ENCODE assay signal across 11 mouse cellular contexts in the genomic region with DNA sequence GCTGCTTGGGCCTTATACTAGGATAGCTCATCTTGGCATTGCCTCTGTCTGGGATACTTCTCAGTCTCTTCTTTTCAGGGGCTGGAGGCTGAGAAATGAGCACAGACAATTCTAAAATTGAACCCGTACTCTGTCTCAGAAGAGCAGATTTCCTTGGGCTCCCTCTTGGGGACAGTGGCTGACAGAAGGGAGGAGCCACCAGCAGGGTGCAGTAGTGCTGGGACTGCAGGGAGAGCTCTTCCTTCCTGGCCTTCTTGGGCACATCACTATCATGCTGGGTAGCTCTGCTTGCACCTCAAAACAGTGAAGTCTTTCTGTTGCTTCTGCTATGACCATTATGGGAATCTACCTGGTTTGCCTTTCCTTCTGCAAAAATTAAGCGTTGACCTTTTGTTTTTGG. TPM values are rescaled to one million over a fixed set of nuclear protein-coding genes. Genes with fewer than 3 reads are reported as not detected.
A peak's percentile ranks its signal among the peaks of the same experiment; 100 is the strongest.
DNase-seq lines count a peak whose midpoint lies in the region; ATAC-seq and TF ChIP-seq lines count a peak whose summit lies in the region.
"Had no signal": no experiment of that assay in that cellular context is flagged by ENCODE, and none has a peak within 500 bp of the region (broad histone marks: within the 10 kb centered on the region; RNA-seq: fewer than 3 reads in every experiment).

No protein-coding gene starts in this region.

- no peaks in the 10 kb centered on the region for H3K36me3 ChIP-seq in hindbrain, embryonic 13.5 days
- H3K36me3 ChIP-seq in hindbrain, embryonic 10.5 days = no peaks in the 10 kb centered on the region
- no peaks in the 10 kb centered on the region for H3K36me3 ChIP-seq in thymus, adult 2 months (ENCODE audit: control insufficient read depth, insufficient read depth, low read length)
- no peaks in the 10 kb centered on the region for H3K36me3 ChIP-seq in liver, embryonic 14.5 days (replicated peaks; ENCODE audit: control insufficient read depth, insufficient read depth, low read depth)

- no peak overlapping the region for H3K4me3 ChIP-seq in hindbrain, embryonic 13.5 days
- no peak overlapping the region for H3K4me3 ChIP-seq in hindbrain, embryonic 10.5 days
- H3K4me3 ChIP-seq in thymus, adult 2 months (ENCODE audit: control insufficient read depth, insufficient read depth, low read length) = no peak overlapping the region
- no peak overlapping the region for H3K4me3 ChIP-seq in liver, embryonic 14.5 days (ENCODE audit: insufficient read depth in 1 of 2, low read depth in 2 of 2, low read length in 2 of 2)

- peak overlapping the region; percentile 36 for H3K27ac ChIP-seq in hindbrain, embryonic 13.5 days
- H3K27ac ChIP-seq in hindbrain, embryonic 10.5 days = no peak overlapping the region
- H3K27ac ChIP-seq in thymus, adult 2 months (ENCODE audit: control insufficient read depth, insufficient read depth, low read length) = no peak overlapping the region
- H3K27ac ChIP-seq in liver, embryonic 14.5 days = no peak overlapping the region

- TF ChIP-seq CTCF in thymus, adult 2 months (IDR thresholded peaks at IDR 0.05; ENCODE audit: borderline replicate concordance, control insufficient read depth, extremely low read depth, insufficient read depth, low read length, poor library complexity) = no peak
- peak; percentile 52 for TF ChIP-seq CTCF in liver, embryonic 14.5 days (IDR thresholded peaks at IDR 0.05; ENCODE audit: low read depth)

- peaks cover 25% of the 10 kb centered on the region for H3K4me1 ChIP-seq in hindbrain, embryonic 13.5 days (replicated peaks)
- H3K4me1 ChIP-seq in hindbrain, embryonic 10.5 days (replicated peaks) = peaks cover 26% of the 10 kb centered on the region
- peaks cover under 1% of the 10 kb centered on the region; the same call in 1 of the 2 replicates for H3K4me1 ChIP-seq in thymus, adult 2 months (replicated peaks; ENCODE audit: control insufficient read depth, insufficient read depth, low read length)
- peaks cover 3 to 13% of the 10 kb centered on the region in 2 experiments; a peak in 3 of 4 replicates for H3K4me1 ChIP-seq in liver, embryonic 14.5 days (replicated peaks; ENCODE audit: control insufficient read depth in 2 of 2, insufficient read depth in 2 of 2, low read length in 1 of 2)

- H3K9ac ChIP-seq in hindbrain, embryonic 13.5 days = no peak overlapping the region
- no peak overlapping the region for H3K9ac ChIP-seq in liver, embryonic 14.5 days (replicated peaks)

- WGBS in hindbrain, embryonic 13.5 days = 26% methylated on average over 2 of the region's 2 CpGs
- WGBS in hindbrain, embryonic 10.5 days = 30% methylated on average over 2 of the region's 2 CpGs
- 61% methylated on average over 2 of the region's 2 CpGs for WGBS in thymus, adult 2 months
- 37% methylated on average over 2 of the region's 2 CpGs for WGBS in liver, embryonic 14.5 days (ENCODE audit: insufficient replicate concordance)

- TF ChIP-seq POLR2A in thymus, adult 2 months (IDR thresholded peaks at IDR 0.05; ENCODE audit: control insufficient read depth, extremely low read depth, insufficient read depth, low read length, poor library complexity) = no peak

- no peak for ATAC-seq in hindbrain, embryonic 13.5 days (ENCODE audit: low FRiP score)
- no peak for ATAC-seq in liver, embryonic 14.5 days (ENCODE audit: insufficient read depth)

- DNase-seq in hindbrain, embryonic 10.5 days (ENCODE audit: low spot score) = no peak
- DNase-seq in thymus, adult 2 months = peak; percentile 24
- no peak for DNase-seq in thymus, adult 18-20 months
- DNase-seq in liver, embryonic 14.5 days (ENCODE audit: low read depth in 3 of 3, low spot score in 3 of 3) = no peak
- peak; percentile 30 for DNase-seq in thymus, postnatal 25 days
- no peak for DNase-seq in cerebellum, adult 9-10 months
- no peak for DNase-seq in right cerebral cortex, adult 2 months (ENCODE audit: low spot score in 2 of 2)
- DNase-seq: gastrocnemius, postnatal 10 days; kidney, postnatal 4 days; right cerebral cortex, adult 18-20 months had no signal

- H3K9me3 ChIP-seq in hindbrain, embryonic 13.5 days = no peaks in the 10 kb centered on the region
- no peaks in the 10 kb centered on the region for H3K9me3 ChIP-seq in hindbrain, embryonic 10.5 days
- H3K9me3 ChIP-seq in liver, embryonic 14.5 days (ENCODE audit: control insufficient read depth, low read length) = no peaks in the 10 kb centered on the region

- peaks cover 15% of the 10 kb centered on the region for H3K27me3 ChIP-seq in hindbrain, embryonic 13.5 days
- H3K27me3 ChIP-seq in hindbrain, embryonic 10.5 days (ENCODE audit: insufficient read depth, poor library complexity, severe bottlenecking) = peaks cover 20% of the 10 kb centered on the region; the same call in 1 of the 2 replicates
- no peaks in the 10 kb centered on the region for H3K27me3 ChIP-seq in thymus, adult 2 months (ENCODE audit: control insufficient read depth, insufficient read depth, low read length)
- no peaks in the 10 kb centered on the region for H3K27me3 ChIP-seq in liver, embryonic 14.5 days (ENCODE audit: control insufficient read depth, insufficient read depth, low read length)

- TF ChIP-seq EP300 in liver, embryonic 14.5 days (IDR thresholded peaks at IDR 0.05; ENCODE audit: low read depth) = no peak

- no peak overlapping the region for H3K4me2 ChIP-seq in hindbrain, embryonic 13.5 days
- H3K4me2 ChIP-seq in liver, embryonic 14.5 days (ENCODE audit: low read depth) = no peak overlapping the region

RNA-seq across cellular contexts. Expression of a gene that starts 5.4 kb away (rescaled TPM):
- polyA plus RNA-seq in hindbrain, embryonic 13.5 days (2015; fragmentation: Nextera tagmentation; extraction: Ambion mirVana) = 11.4 and 12.2 TPM in 2 replicates
- 19.2 and 21.6 TPM in 2 replicates for polyA plus RNA-seq in hindbrain, embryonic 10.5 days (2016; fragmentation: Nextera tagmentation; extraction: Ambion mirVana)
- 46.2 and 49.5 TPM in 2 replicates for polyA plus RNA-seq in thymus, adult 2 months (2012; rRNA removed)
- polyA plus RNA-seq in liver, embryonic 14.5 days (2012; rRNA removed) = 6.1 and 6.2 TPM in 2 replicates
- 4.6 and 5.1 TPM in 2 replicates for polyA plus RNA-seq in liver, embryonic 14.5 days (2014; fragmentation: Nextera tagmentation; extraction: Ambion mirVana)

RNA-seq across cellular contexts. Expression of a gene that starts 32.6 kb away (rescaled TPM):
- 1.7 and 2.2 TPM in 2 replicates for polyA plus RNA-seq in hindbrain, embryonic 13.5 days (2015; fragmentation: Nextera tagmentation; extraction: Ambion mirVana)
- 0.68 and 1.3 TPM in 2 replicates for polyA plus RNA-seq in hindbrain, embryonic 10.5 days (2016; fragmentation: Nextera tagmentation; extraction: Ambion mirVana)
- polyA plus RNA-seq in thymus, adult 2 months (2012; rRNA removed) = 4.5 and 6.2 TPM in 2 replicates
- 2.8 and 3.2 TPM in 2 replicates for polyA plus RNA-seq in liver, embryonic 14.5 days (2012; rRNA removed)
- 1.4 and 2.0 TPM in 2 replicates for polyA plus RNA-seq in liver, embryonic 14.5 days (2014; fragmentation: Nextera tagmentation; extraction: Ambion mirVana)

Comparison
In these comparisons a context has a peak if more than half of its experiments do, and no peak if none do; other contexts are left out.
1. DNase-seq: peak in thymus, adult 2 months (single experiment) and thymus, postnatal 25 days (single experiment); none in hindbrain, embryonic 10.5 days (single experiment), thymus, adult 18-20 months (0 of 2), liver, embryonic 14.5 days (0 of 3), cerebellum, adult 9-10 months (single experiment) and right cerebral cortex, adult 2 months (0 of 2).